Mouse (Mus musculus) lung, adult 2 months (tissue): ENCODE measurements around the gene Specc1l.

Experiments used
- CTCF ChIP-seq: fragments of 200-500 bp; IDR thresholded peaks from 2 replicates; pipeline ENCODE4 v1.5.1; 2011; ENCODE audit warnings: mild to moderate bottlenecking, low read length, control low read depth; ENCODE audit not compliant: insufficient read depth
- POLR2A ChIP-seq: fragments of 200-500 bp; IDR thresholded peaks from 2 replicates; pipeline ENCODE4 v1.6.1; 2011; ENCODE audit warnings: low read depth, mild to moderate bottlenecking, control low read depth, low read length, borderline replicate concordance; ENCODE audit errors: extremely low read depth

GRCm38 (mm10) chr10:75338852-75339251 is 127.0 kb downstream of the Specc1l start:
- no peak for TF ChIP-seq POLR2A
- no peak for TF ChIP-seq CTCF
